Mouse (Mus musculus): ENCODE data around the gene Arhgap24.
"Not testable (repeated sequence)": the region's sequence is repeated elsewhere in the genome, so short reads cannot be mapped to it uniquely, and the experiment has no call there.

Arhgap24 gene

DNA sequence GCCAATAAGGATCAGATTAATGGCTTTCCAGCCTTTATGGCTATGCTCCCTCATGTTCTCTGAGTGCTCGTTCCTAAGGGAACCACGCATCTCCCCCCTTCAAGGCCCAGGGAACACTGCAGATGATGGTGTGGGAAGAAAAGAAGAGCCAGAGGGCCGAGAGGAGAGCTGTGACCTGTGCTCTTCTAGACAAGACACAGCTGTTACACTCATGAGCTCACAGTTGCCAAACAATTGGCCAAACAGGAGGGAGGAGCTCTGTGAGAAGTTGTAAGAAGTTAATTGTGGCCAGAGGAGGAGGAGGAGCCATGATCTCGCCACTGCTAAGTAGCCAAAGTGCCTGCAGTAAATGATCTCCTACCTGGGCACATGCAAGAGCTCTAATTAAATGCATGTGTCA lies 322.5 kb downstream of the Arhgap24 start:
- DNase-seq (ENCODE audit: low read depth): no peak

DNA sequence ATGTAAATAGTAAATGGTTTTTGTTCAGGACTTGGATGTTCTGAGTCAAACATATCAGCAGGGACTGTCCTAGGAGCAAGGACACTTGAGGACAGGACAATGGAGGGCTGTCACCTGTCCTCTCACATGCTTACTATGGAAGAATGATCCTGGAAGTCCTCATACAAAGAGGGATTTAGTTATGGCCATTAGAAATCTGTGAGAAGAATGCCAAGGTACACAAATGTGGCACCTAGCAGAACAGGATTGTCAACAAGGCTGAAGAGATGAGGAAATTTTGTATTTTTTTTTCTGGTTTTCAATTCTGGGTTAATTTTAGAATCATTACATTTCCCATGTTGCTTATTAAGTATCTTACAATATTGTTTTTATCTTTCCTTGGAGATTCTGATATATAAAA lies 326.3 kb downstream of the Arhgap24 start:
- DNase-seq (ENCODE audit: low read depth): no peak

GRCm38 (mm10) chr5:102810366-102810957 lies 329.3 kb downstream of the Arhgap24 start:
- DNase-seq (ENCODE audit: low read depth): no peak

- no peak for DNase-seq (ENCODE audit: low read depth)
Observed at GRCm38 (mm10) chr5:102813271-102813670, 332.1 kb downstream of the Arhgap24 start.

- no peak for DNase-seq (ENCODE audit: low read depth)
Observed at GRCm38 (mm10) chr5:102817641-102818040, 336.4 kb downstream of the Arhgap24 start.

DNA sequence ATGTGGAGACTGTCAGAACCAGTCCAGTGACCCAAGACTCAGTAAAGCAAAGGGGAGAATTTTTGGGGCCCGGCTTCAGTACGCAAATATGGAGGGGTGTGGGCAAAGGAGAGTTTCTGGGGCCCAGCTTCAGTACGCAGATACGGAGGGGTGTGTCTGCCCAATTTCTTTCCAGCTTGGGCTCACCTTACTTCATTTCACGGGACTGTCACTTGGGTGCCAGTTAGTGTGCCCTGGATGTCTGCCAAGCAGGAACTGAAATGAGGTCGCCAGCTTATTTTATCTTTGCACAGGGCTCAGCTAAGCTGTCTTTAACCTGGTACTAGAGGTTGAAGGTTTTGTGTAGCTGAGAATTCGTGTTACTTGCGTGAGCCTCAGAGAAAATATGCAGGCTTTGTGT lies 344.3 kb downstream of the Arhgap24 start:
- DNase-seq (ENCODE audit: low read depth): no peak

GRCm38 (mm10) chr5:102839071-102839470 lies 357.9 kb downstream of the Arhgap24 start:
- no peak for DNase-seq (ENCODE audit: low read depth)

GRCm38 (mm10) chr5:102843934-102844709 lies 362.9 kb downstream of the Arhgap24 start:
- DNase-seq (ENCODE audit: low read depth): no peak

GRCm38 (mm10) chr5:102844731-102845598 lies 363.8 kb downstream of the Arhgap24 start:
- DNase-seq (ENCODE audit: low read depth): no peak

GRCm38 (mm10) chr5:102845800-102846199 lies 364.6 kb downstream of the Arhgap24 start:
- DNase-seq (ENCODE audit: low read depth): no peak

DNA sequence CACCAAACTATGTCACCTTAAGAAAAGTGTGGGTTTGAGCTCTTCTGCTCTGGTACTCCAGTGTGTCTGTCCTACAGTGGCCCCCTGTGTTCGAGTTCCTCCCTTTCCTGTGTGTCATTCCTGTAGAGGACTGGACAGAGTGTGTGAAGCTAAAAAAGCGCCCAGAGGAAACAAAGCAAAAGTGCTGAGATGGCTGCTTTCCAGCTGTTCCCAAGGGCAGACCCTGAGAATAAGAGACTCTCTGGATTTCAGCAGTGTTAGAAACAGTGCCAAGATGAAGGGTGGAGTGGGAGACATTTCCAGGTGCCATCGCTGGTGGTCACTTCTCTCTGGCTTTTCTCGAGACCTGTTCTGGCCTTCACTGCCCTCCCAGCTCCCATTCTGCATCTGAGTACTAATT lies 366.7 kb downstream of the Arhgap24 start:
- DNase-seq (ENCODE audit: low read depth): no peak

GRCm38 (mm10) chr5:102851761-102852160 lies 370.6 kb downstream of the Arhgap24 start:
- DNase-seq (ENCODE audit: low read depth): no peak

DNA sequence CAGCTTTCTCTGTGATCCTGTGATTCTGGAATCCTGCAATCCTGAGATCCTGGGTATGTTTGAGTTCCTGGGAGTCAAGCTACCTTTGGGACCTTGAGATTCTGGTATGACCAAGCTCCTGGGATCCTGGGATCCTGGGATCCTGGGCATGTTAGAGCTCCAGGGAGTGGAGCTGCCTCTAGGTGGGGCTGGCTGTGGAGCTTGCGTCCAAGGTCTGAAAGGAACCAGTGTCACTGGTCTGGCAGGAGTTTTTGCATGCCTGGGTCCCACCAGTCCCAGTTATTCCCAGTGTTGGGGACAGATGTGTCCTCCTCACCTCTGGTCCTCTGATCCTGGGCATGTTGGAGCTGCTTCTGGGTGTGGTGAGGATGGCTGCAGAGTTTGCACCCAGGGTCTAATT lies 372.6 kb downstream of the Arhgap24 start:
- no peak for DNase-seq (ENCODE audit: low read depth)

GRCm38 (mm10) chr5:102855805-102856204 lies 374.6 kb downstream of the Arhgap24 start:
- no peak for DNase-seq (ENCODE audit: low read depth)

DNA sequence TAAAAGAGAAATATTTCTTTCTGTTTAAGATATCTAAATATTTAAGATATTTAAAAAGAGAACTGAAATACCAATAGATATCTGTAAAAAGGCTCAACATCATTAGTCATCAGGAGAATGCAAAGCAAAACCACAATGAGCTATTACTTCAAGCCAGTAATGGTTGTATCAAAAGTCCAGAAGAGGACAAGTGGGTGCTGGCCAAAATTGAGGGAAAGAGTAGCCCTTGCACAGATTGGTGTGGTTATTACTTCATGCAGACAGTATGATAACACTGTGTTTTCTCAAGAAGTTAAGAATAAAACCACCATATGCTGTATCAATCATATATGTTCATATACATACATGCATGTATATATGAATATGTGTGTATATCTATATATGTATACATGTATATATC lies 376.9 kb downstream of the Arhgap24 start:
- DNase-seq (ENCODE audit: low read depth): no peak

DNA sequence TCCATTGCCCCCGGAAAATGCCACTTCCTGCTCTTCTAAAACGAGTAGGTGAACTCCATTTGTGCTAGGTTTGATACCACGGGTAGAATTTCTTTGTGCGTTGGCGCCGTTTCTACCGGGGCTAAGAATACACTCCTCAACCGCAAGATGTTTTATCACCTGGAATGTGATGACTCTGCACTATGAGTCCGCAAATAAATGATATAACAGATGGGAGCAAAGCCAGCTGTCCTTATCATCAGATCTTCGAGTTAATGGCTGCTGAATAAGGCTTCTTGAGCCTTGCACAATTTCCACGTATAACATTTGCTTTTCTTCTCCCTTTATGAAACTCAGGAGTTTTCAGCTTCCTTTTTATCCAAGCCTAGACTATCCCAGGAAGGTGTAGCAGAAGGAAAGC lies 378.6 kb downstream of the Arhgap24 start:
- no peak for DNase-seq (ENCODE audit: low read depth)

GRCm38 (mm10) chr5:102868196-102868595 lies 387.0 kb downstream of the Arhgap24 start:
- DNase-seq (ENCODE audit: low read depth): no peak

DNA sequence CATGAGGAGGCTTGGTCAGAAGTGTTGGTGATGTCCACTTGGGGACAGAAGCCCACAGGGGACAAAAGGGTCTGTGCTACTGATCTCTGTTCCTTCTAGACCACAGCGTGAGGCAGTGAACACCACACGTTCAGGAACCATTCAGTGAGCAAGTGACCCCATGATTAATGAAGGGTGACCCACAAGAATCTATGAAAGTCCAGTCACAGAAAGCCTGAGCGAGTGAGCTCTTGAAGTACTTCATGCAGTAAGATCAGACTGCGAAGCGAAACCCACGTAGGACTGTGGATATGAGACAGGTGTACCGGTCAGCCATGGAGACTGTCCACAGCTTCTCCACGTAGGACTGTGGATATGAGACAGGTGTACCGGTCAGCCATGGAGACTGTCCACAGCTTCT lies 391.8 kb downstream of the Arhgap24 start:
- DNase-seq (ENCODE audit: low read depth): not testable (repeated sequence)

DNA sequence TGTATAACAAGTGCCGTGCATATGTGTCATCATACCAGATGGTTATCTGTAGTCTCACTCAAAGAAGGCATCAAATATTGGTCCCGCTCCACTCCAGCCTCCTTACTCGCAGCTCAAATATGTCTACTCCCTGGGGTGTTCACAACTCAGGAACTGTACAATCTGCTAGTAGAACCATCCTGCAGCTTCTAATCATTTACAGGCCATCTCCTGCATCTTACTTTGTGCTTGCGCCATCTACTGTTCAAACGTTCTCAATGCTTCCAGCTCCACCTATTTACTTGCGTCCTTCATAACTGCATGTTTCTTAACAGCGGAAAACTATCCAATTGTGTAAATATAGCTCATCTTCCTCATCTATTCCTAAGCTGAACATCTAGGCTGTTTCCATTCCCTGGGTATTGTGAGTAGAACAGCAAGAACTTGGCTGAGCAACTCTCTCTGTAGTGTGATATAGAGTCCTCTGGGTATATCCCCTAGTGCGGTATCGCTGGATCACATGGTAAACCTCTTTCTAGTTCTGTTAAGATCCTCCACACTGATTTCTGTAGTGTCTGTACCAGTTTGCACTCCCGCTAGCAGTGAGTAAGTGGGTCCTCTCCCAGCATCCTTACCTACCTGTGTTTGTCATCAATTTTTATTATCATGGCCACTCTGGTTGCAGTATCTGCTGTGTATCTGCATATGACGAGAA lies 393.6 kb downstream of the Arhgap24 start:
- DNase-seq (ENCODE audit: low read depth): peak; percentile 1

- DNase-seq (ENCODE audit: low read depth): no peak
Observed at GRCm38 (mm10) chr5:102875628-102876027, 394.4 kb downstream of the Arhgap24 start.

DNA sequence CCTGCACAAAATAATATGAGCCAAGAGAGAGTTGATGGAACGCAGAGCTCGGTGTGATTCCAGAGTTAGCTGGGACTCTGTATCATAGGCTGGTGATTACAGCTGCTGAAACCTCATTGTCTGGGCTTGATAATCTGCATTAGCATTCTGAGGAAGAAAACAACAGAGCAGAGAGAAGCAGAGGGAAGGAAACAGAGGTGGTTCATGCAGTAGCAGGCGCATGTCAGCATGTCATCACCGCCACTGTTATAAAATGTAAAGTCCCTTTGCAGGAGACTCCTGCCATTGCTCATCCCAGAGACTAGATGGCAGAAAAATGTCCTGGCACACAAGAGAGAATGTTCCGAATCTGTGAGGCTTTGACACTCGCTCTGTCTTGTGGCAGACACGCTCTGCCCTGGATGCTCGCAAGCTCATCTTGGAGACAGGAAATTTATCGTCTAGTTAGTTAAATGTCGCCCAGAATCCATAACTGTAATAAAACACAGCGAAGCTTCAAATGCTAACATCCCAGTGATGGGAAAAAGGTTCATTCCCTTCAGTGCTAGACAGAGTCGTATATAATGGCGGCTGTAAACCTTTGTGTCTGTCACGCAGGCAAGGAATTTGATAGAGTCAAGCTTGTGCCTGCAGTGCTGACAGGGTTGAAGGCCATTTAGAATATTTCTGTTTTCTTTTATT lies 407.4 kb downstream of the Arhgap24 start:
- DNase-seq (ENCODE audit: low read depth): no peak

DNA sequence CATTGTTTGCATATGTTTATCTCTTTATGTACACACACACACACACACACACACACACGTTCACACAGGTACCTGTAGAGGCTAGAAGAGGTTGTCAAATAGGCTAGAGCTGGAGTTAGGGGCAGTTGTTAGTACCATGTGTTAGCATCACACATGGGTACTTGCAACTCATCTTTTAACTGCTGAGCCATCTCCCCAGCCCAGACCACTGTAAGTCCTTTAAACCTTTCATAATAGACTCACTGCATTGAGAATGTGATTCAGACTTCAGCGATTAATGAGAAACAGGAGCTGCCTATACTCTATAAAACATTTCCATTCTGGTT lies 407.9 kb downstream of the Arhgap24 start:
- no peak for DNase-seq (ENCODE audit: low read depth)
